Mouse (Mus musculus) kidney, postnatal 0 days (tissue): ENCODE results near the gene Gm20388. TPM values are rescaled to one million over a fixed set of nuclear protein-coding genes. Genes with fewer than 3 reads are reported as not detected.

Experiments used
- ATAC-seq: fragments of 200-750 bp; cut with Nextera tagmentation; replicated peaks from 2 replicates; pipeline ENCODE4 v1.8.0; 2017; ENCODE audit warnings: low read depth, moderate number of reproducible peaks, moderate TSS enrichment, moderate library complexity; ENCODE audit not compliant: low FRiP score
- DNase-seq: peaks from one replicate; pipeline ENCODE4 v3.0.0-alpha.2; 2016; ENCODE audit warnings: low spot score
- H3K27ac ChIP-seq: fragments of 300-500 bp; sonication (generic); 2 replicates; pipeline ENCODE4 v1.5.1; 2014; ENCODE audit warnings: mild to moderate bottlenecking
- H3K27me3 ChIP-seq: fragments of 300-500 bp; sonication (generic); 2 replicates; pipeline ENCODE4 v1.6.1; 2014; ENCODE audit warnings: low read length, mixed read lengths; ENCODE audit not compliant: insufficient read depth
- H3K36me3 ChIP-seq: fragments of 300-500 bp; sonication (generic); 2 replicates; pipeline ENCODE4 v1.6.1; 2014; ENCODE audit warnings: low read length, mixed read lengths; ENCODE audit not compliant: insufficient read depth
- H3K4me1 ChIP-seq: fragments of 300-500 bp; sonication (generic); replicated peaks from 2 replicates; pipeline ENCODE4 v1.6.1; 2014; ENCODE audit warnings: antibody characterized with exemption, low read length, mixed read lengths; ENCODE audit not compliant: insufficient read depth
- H3K4me2 ChIP-seq: fragments of 300-500 bp; sonication (generic); 2 replicates; pipeline ENCODE4 v1.6.1; 2014; ENCODE audit warnings: mild to moderate bottlenecking, low read length, moderate library complexity, mixed read lengths
- H3K4me3 ChIP-seq: fragments of 300-500 bp; sonication (generic); replicated peaks from 2 replicates; pipeline ENCODE4 v1.5.1; 2014; ENCODE audit warnings: low read depth, low read length
- H3K9ac ChIP-seq: fragments of 300-500 bp; sonication (generic); 2 replicates; pipeline ENCODE4 v1.6.1; 2014; ENCODE audit warnings: low read depth, low read length
- H3K9me3 ChIP-seq: fragments of 300-500 bp; sonication (generic); replicated peaks from 2 replicates; pipeline ENCODE4 v1.6.1; 2016; ENCODE audit warnings: low read length, inconsistent platforms, mixed read lengths
- CTCF ChIP-seq: IDR thresholded peaks from 2 replicates; pipeline ENCODE4 v1.5.1; 2016; ENCODE audit warnings: antibody characterized with exemption, low read depth, mild to moderate bottlenecking, moderate library complexity
- WGBS: fragments of 180-500 bp; shearing (Covaris S2); extraction: QIAGEN DNeasy Blood & Tissue Kit; methylation state at CpG from one replicate; pipeline ENCODE4 v1.1.7; 2014; 5-methylcytosine and 5-hydroxymethylcytosine counted together
- polyA plus RNA-seq: library from polyadenylated mRNA; unstranded; fragments of >200 nt; fragmentation: Nextera tagmentation; extraction: Ambion mirVana; gene quantifications from 2 replicates; pipeline ENCODE4 v1.2.1, GENCODE M21; 2015

Gm20388 gene
- polyA plus RNA-seq, 1 experiment from 2014 or later = not detected

- no peak overlapping the region for H3K4me3 ChIP-seq
- no peaks in the 10 kb centered on the region for H3K4me1 ChIP-seq
- H3K9me3 ChIP-seq = no peaks in the 10 kb centered on the region
- no peaks in the 10 kb centered on the region for H3K36me3 ChIP-seq
- DNase-seq (no peak), ATAC-seq (peak; percentile 27; the same call in 1 of the 2 replicates)
- H3K4me2 ChIP-seq = peak overlapping the region; percentile 14; the same call in 1 of the 2 replicates
- no peaks in the 10 kb centered on the region for H3K27me3 ChIP-seq
- TF ChIP-seq CTCF = no peak
- H3K27ac ChIP-seq = no peak overlapping the region
- no peak overlapping the region for H3K9ac ChIP-seq
- 23% methylated on average over 31 of the region's 31 CpGs for WGBS
These were observed 2959.8 kb downstream of the Gm20388 start for GRCm38 (mm10) chr8:122870377-122870863.

GRCm38 (mm10) chr8:122871663-122872062 lies 2961.0 kb downstream of the Gm20388 start:
- H3K4me1 ChIP-seq = no peaks in the 10 kb centered on the region
- no peak for TF ChIP-seq CTCF
- H3K9ac ChIP-seq = no peak overlapping the region
- H3K27ac ChIP-seq = no peak overlapping the region
- H3K4me2 ChIP-seq = no peak overlapping the region
- no peak overlapping the region for H3K4me3 ChIP-seq
- H3K9me3 ChIP-seq = no peaks in the 10 kb centered on the region
- ATAC-seq (no peak), DNase-seq (no peak)
- 71% methylated on average over 9 of the region's 9 CpGs for WGBS
- no peaks in the 10 kb centered on the region for H3K27me3 ChIP-seq
- H3K36me3 ChIP-seq = no peaks in the 10 kb centered on the region

- no peak for ATAC-seq
- Histone ChIP-seq H3K27me3 (no peaks in the 10 kb centered on the region), H3K36me3 (no peaks in the 10 kb centered on the region), H3K4me3 (no peak overlapping the region), H3K4me2 (no peak overlapping the region), H3K9ac (no peak overlapping the region), H3K4me1 (no peaks in the 10 kb centered on the region), H3K9me3 (no peaks in the 10 kb centered on the region), H3K27ac (no peak overlapping the region)
- no peak for TF ChIP-seq CTCF
- no peak for DNase-seq
- WGBS = 30% methylated on average over 6 of the region's 6 CpGs
These were observed 2962.5 kb downstream of the Gm20388 start for GRCm38 (mm10) chr8:122873171-122873570.

- Histone ChIP-seq H3K9me3 (no peaks in the 10 kb centered on the region), H3K27ac (no peak overlapping the region), H3K4me2 (no peak overlapping the region), H3K9ac (no peak overlapping the region), H3K4me3 (no peak overlapping the region), H3K4me1 (no peaks in the 10 kb centered on the region), H3K27me3 (no peaks in the 10 kb centered on the region), H3K36me3 (no peaks in the 10 kb centered on the region)
- DNase-seq (no peak), ATAC-seq (no peak)
- WGBS = 59% methylated on average over 5 of the region's 5 CpGs
- no peak for TF ChIP-seq CTCF
These were observed 2964.5 kb downstream of the Gm20388 start for GRCm38 (mm10) chr8:122875186-122875585.

- no peaks in the 10 kb centered on the region for H3K27me3 ChIP-seq
- no peak overlapping the region for H3K4me3 ChIP-seq
- H3K9me3 ChIP-seq = no peaks in the 10 kb centered on the region
- H3K9ac ChIP-seq = no peak overlapping the region
- no peak for ATAC-seq
- TF ChIP-seq CTCF = no peak
- H3K27ac ChIP-seq = no peak overlapping the region
- 86% methylated on average over 3 of the region's 3 CpGs for WGBS
- H3K4me1 ChIP-seq = no peaks in the 10 kb centered on the region
- DNase-seq = no peak
- H3K4me2 ChIP-seq = no peak overlapping the region
- peaks cover 19% of the 10 kb centered on the region for H3K36me3 ChIP-seq
These were observed 2967.6 kb downstream of the Gm20388 start for GRCm38 (mm10) chr8:122878231-122878630.

- no peak for TF ChIP-seq CTCF
- Histone ChIP-seq H3K4me2 (no peak overlapping the region), H3K4me1 (no peaks in the 10 kb centered on the region), H3K27ac (no peak overlapping the region), H3K27me3 (no peaks in the 10 kb centered on the region), H3K9ac (no peak overlapping the region), H3K4me3 (no peak overlapping the region), H3K9me3 (no peaks in the 10 kb centered on the region), H3K36me3 (peaks cover 38% of the 10 kb centered on the region)
- ATAC-seq = no peak
- no peak for DNase-seq
- WGBS = 58% methylated on average over 3 of the region's 3 CpGs
These were observed 2969.7 kb downstream of the Gm20388 start for GRCm38 (mm10) chr8:122880302-122880701.

GRCm38 (mm10) chr8:122883671-122884070 lies 2973.0 kb downstream of the Gm20388 start:
- ATAC-seq = no peak
- H3K4me3 ChIP-seq = no peak overlapping the region
- no peaks in the 10 kb centered on the region for H3K9me3 ChIP-seq
- H3K4me2 ChIP-seq = no peak overlapping the region
- 85% methylated on average over 10 of the region's 10 CpGs for WGBS
- peaks cover 72% of the 10 kb centered on the region for H3K36me3 ChIP-seq
- TF ChIP-seq CTCF = no peak
- H3K27me3 ChIP-seq = no peaks in the 10 kb centered on the region
- H3K27ac ChIP-seq = no peak overlapping the region
- no peaks in the 10 kb centered on the region for H3K4me1 ChIP-seq
- no peak overlapping the region; the same call in 1 of the 2 replicates for H3K9ac ChIP-seq
- DNase-seq = no peak
